Mouse (Mus musculus) layer of hippocampus, adult 8-10 months (tissue): ENCODE measurements around the gene Lipt1. TPM values are rescaled to one million over a fixed set of nuclear protein-coding genes. Genes with fewer than 3 reads are reported as not detected.

ENCODE experiments used
- DNase-seq, 2 experiments: peaks; one replicate each; pipeline ENCODE4 v3.0.0; 2022; ENCODE audit warnings: low spot score in 2 of 2
- total RNA-seq, 4 experiments: library from RNA; stranded (reverse); gene quantifications; 2 replicates each; pipeline ENCODE4 v1.2.4; 2022

Lipt1 gene
- total RNA-seq, 4 experiments from 2014 or later, result 7.1 to 9.2 (median 8.6) TPM

DNA sequence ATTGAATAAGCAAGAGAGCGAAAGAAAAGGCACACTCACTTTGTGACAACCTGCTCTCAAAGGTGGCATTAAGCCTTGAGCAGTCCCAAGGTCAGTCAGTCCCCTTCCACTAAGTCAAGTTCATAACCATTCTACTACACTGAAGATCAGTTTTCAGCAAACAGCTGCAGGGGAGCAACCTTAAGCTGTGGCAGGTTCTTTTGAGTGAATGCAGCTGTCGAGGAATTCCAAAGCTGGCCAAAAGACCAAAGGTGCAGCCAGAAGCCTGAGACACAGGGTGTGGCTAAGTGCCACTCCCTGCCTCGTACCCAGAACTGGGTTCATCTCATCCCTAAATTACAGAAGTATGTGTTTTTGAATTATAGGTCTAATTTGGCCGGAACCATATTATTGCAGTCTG is 28.3 kb downstream of the Lipt1 start:
- no peak for DNase-seq

DNA sequence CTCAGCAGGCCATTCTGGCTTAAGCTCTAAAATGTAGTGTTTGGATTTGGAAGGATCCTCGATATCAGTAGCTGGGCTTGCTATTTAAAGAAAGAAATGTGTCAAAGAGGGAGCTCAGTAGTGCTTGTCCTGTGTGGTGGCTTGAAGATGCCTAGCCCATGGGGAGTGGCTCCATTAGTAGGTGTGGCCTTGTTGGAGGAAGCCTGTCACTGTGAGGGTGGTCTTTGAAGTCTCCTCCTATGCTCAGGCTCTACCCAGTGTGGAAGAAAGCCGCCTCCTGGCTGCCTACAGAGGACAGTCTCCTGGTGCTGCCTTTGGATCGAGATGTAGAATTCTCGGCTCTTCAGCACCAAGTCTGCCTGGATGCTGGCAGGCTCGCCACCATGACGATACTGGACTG is 28.8 kb downstream of the Lipt1 start:
- DNase-seq, result no peak

DNA sequence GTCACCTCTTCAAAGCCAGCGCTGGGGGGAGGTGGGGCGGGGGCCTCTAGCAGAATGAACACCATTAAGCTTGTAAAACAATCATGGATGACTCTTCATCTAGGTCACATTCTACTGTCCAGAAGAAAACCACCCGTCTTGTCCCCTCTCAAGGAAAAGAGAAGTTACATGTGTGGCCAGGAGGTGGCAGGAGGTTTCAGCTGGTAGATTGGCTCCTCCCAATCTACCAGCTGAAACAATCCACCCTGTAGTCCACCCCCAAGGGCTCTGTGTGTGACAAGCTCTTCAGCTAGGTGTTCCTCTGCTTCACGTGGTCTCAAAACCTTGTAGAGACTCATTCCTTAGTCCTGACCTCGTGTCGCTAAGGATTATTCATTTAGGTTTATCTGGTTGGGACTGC is 31.6 kb downstream of the Lipt1 start:
- no peak for DNase-seq

DNA sequence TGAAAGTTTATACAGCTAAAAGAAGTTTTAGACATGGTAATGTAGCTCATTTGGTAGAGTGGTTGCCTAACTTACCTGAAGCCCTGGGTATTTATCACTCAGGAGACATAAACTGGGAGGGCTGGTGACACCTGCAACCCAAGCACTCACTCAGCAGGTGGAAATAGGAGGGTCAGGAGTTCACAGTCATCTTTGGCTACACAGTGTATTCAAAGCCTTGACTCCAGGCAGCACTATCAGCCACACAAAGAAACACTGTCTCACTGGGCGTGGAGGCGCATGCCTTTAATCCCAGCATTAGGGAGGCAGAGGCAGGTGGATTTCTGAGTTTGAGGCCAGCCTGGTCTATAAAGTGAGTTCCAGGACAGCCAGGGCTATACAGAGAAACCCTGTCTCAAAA is 41.2 kb downstream of the Lipt1 start:
- DNase-seq, result no peak

DNA sequence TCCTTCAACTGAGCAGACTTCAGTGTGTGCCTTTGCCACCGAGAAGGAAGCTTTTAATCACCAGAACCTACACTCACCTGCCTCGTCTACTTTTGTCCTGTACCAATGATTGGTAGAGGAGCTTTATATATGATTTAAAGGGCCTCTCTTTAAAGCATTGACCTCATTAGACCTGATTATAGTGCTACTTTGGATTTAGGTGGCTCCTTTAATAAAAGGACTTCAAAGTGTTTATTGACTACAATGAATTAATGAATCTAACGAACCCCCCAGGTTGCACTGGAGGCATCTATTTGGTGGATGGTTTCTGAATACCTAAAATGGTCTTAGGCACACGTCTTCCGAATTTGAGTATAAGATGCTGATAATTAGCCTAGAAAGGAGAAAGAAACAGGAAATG is 44.9 kb downstream of the Lipt1 start, which contains the start of gene Lyg2:
TSS of gene Lyg2 (minus strand) at position 101 of the 400 bp plus-strand sequence.
- DNase-seq, result no peak

DNA sequence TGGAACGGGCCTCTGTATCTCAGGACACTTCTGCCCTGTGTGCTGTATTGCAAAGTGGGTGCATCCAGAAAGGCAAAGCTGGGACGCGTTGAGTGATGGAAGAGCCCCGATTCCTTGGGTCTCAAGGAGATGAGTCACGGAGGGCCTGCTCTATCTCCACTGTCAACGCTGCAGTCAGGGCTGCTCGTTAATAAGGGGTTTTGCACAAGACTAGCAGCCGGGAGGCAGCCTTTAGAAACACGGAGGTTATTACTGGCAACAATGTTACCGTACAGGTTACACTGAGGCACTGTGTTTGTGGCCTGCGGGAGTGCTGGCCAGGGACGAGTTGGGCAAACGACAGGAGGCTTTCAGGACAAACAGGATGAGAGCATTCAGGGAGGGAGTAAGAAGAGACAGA is 46.1 kb downstream of the Lipt1 start:
- no peak for DNase-seq

DNA sequence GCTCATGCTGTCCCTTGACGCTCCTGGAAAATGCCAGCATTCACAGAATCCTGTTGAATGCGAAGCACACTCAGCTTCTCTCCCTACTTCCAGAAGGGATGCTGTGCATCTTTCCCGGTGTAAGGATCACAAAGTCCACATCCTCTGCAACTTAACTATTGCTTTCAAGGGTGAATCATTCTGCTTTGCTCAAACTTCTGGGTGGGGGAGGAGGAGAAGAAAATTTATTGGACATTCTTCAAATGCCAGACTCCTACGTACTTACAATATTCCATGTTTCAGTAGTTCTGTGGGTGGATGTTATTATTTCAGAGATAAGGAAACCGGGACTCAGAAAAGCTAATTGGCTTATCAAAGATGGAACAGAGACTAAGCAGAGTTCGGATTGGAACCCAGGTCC is 46.6 kb downstream of the Lipt1 start:
- DNase-seq, result no peak

DNA sequence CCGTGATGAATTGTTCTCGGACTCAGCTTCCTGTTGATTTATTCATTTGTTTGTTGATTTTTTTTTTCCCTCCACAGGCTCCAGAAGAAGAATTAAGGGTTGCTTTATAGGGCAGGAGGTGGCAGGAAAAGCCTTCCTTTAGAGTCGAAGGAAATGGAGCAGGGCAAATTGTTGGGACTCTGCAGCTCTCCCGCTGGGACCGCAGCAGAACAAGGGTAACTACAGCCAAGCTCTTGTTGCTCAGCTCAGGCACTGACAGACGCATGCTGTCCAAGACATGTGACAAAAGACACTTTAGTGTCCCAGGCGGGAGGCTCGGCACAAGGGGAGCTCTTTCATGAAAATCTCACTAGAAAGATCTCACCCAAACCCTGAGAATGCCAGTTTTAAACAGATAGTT is 51.0 kb downstream of the Lipt1 start:
- DNase-seq, result no peak

Other genes with a start within 250 kb of the Lipt1 start
- gene 2010300C02Rik, start 151.7 kb upstream of the Lipt1 start, total RNA-seq, result 100 to 1,000 TPM; 319 to 384 (median 333) TPM
- gene Tsga10, start 5.3 kb upstream of the Lipt1 start, total RNA-seq, result 10 to 100 TPM; 20.1 to 29.9 (median 23.7) TPM
- 10 to 100 TPM in 3 of 4 experiments, 1 to 10 TPM in 1; 8.6 to 14.7 (median 12.9) TPM for gene Mitd1, start 18.7 kb downstream of the Lipt1 start, total RNA-seq
- gene Mrpl30, start 18.7 kb downstream of the Lipt1 start, total RNA-seq, result 100 to 1,000 TPM; 131 to 158 (median 140) TPM
- under 1 TPM in 1 of 4 experiments, not detected in 3; 0.12 TPM for gene Lyg2, start 44.8 kb downstream of the Lipt1 start, total RNA-seq
- gene Lyg1, start 86.0 kb downstream of the Lipt1 start, total RNA-seq, result not detected
- 10 to 100 TPM; 59.6 to 69.7 (median 65.4) TPM for gene Txndc9, start 126.2 kb downstream of the Lipt1 start, total RNA-seq
- gene Eif5b, start 126.3 kb downstream of the Lipt1 start, total RNA-seq, result 10 to 100 TPM; 35.1 to 42.4 (median 41.3) TPM